24 mouse cellular contexts compared by ENCODE assay signal in the genomic region with DNA sequence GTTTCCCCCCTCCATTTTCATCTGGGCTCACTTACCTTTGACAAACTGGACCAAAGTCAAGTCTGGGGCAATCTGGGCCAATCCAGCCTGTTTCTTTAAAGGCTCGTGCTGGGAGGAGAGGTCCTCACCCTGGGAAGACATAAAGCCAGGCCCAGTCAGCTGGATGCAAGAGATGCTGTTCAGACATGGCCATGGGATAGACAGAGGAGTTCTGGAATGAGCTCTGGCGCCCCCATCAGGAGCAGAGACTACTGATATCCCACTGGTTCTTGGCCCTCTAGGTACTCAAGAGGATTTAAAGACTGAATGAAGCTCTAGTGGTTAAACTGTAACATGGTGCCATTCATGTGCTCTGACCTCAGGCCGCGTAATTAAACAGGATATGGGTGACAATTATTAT. TPM values are rescaled to one million over a fixed set of nuclear protein-coding genes. Genes with fewer than 3 reads are reported as not detected.
A peak's percentile ranks its signal among the peaks of the same experiment; 100 is the strongest.
DNase-seq lines count a peak whose midpoint lies in the region; ATAC-seq and TF ChIP-seq lines count a peak whose summit lies in the region.
"Had no signal": no experiment of that assay in that cellular context is flagged by ENCODE, and none has a peak within 500 bp of the region (broad histone marks: within the 10 kb centered on the region; RNA-seq: fewer than 3 reads in every experiment).

No protein-coding gene starts in this region.

- H3K4me2 ChIP-seq in lung, postnatal 0 days (replicated peaks; ENCODE audit: low read depth, low read length): no peak overlapping the region
- H3K4me2 ChIP-seq: heart, embryonic 11.5 days; hindbrain, embryonic 15.5 days; limb, embryonic 15.5 days had no signal

- TF ChIP-seq EP300 in heart, adult 2 months (IDR thresholded peaks at IDR 0.05; ENCODE audit: insufficient read depth, low read depth, low read length): no peak
- TF ChIP-seq EP300 in lung, postnatal 0 days (IDR thresholded peaks at IDR 0.05): no peak

- no peaks in the 10 kb centered on the region for H3K9me3 ChIP-seq in lung, postnatal 0 days (ENCODE audit: low read length)
- H3K9me3 ChIP-seq: hindbrain, embryonic 15.5 days; limb, embryonic 15.5 days; midbrain, embryonic 10.5 days had no signal

- no peak overlapping the region for H3K27ac ChIP-seq in heart, adult 2 months
- no peak overlapping the region for H3K27ac ChIP-seq in lung, postnatal 0 days (ENCODE audit: low read length)
- H3K27ac ChIP-seq: hindbrain, embryonic 15.5 days; limb, embryonic 15.5 days; midbrain, embryonic 10.5 days had no signal

- no peak for TF ChIP-seq POLR2A in heart, adult 2 months (IDR thresholded peaks at IDR 0.05; ENCODE audit: insufficient read depth, low read depth, low read length)

- H3K4me3 ChIP-seq in heart, adult 2 months: no peak overlapping the region
- H3K4me3 ChIP-seq in lung, postnatal 0 days (ENCODE audit: low read depth, low read length): no peak overlapping the region
- H3K4me3 ChIP-seq: hindbrain, embryonic 15.5 days; limb, embryonic 15.5 days; midbrain, embryonic 10.5 days; myocyte had no signal

- DNase-seq in heart, adult 2 months: peak in 1 of 2 experiments; percentile 26
- DNase-seq in heart, postnatal 14 days: no peak
- no peak for DNase-seq in lung, postnatal 0 days (ENCODE audit: low spot score)
- DNase-seq in lung, adult 18-20 months: no peak
- peak; percentile 27 for DNase-seq in c-Kit-positive CD71-positive TER-119-positive erythroid progenitor cells, embryonic 14.5 days (ENCODE audit: low spot score)
- DNase-seq in thymus, postnatal 25 days: peak; percentile 28
- no peak for DNase-seq in cerebellum, postnatal 36 days
- DNase-seq: adrenal gland, postnatal 10 days; cerebellum, adult 2 months; gastrocnemius, postnatal 25 days; kidney, adult 18-20 months; kidney, postnatal 25 days; layer of hippocampus, adult 9-11 months; lung, postnatal 14 days; retina, postnatal 1 day had no signal

- TF ChIP-seq CTCF in heart, adult 2 months (IDR thresholded peaks at IDR 0.05): peak; percentile 29
- peak; percentile 22 for TF ChIP-seq CTCF in lung, postnatal 0 days (IDR thresholded peaks at IDR 0.05)

- no peaks in the 10 kb centered on the region for H3K79me2 ChIP-seq in heart, adult 2 months (replicated peaks; ENCODE audit: control insufficient read depth, insufficient read depth, low read length)

- WGBS in heart, adult 2 months: 78% methylated on average over 4 of the region's 4 CpGs
- 73% methylated on average over 4 of the region's 4 CpGs for WGBS in lung, postnatal 0 days

- 0 out of 2 replicates have a peak, but pooled peaks cover 2% of the 10 kb centered on the region for H3K36me3 ChIP-seq in heart, adult 2 months (ENCODE audit: control insufficient read depth, insufficient read depth, low read length)
- H3K36me3 ChIP-seq in lung, postnatal 0 days (ENCODE audit: insufficient read depth, low read length): no peaks in the 10 kb centered on the region
- H3K36me3 ChIP-seq: hindbrain, embryonic 15.5 days; limb, embryonic 15.5 days; midbrain, embryonic 10.5 days had no signal

- intact Hi-C loops in heart, adult 2 months (cut with DNase I): no loop called here
- intact Hi-C loops in heart, postnatal 14 days (cut with DNase I): no loop called here

- H3K9ac ChIP-seq in heart, adult 2 months (ENCODE audit: low read depth, low read length): no peak overlapping the region
- no peak overlapping the region for H3K9ac ChIP-seq in lung, postnatal 0 days (replicated peaks; ENCODE audit: low read depth)
- H3K9ac ChIP-seq: hindbrain, embryonic 15.5 days; limb, embryonic 15.5 days had no signal

- peaks cover 5% of the 10 kb centered on the region for H3K4me1 ChIP-seq in heart, adult 2 months (ENCODE audit: control insufficient read depth, insufficient read depth, low read length)
- no peaks in the 10 kb centered on the region for H3K4me1 ChIP-seq in lung, postnatal 0 days (ENCODE audit: insufficient read depth, low read depth, low read length)
- H3K4me1 ChIP-seq: limb, embryonic 15.5 days had no signal

- no peaks in the 10 kb centered on the region for H3K27me3 ChIP-seq in heart, adult 2 months (ENCODE audit: control insufficient read depth, insufficient read depth, low read length)
- H3K27me3 ChIP-seq in lung, postnatal 0 days (replicated peaks; ENCODE audit: insufficient read depth, low read length): no peaks in the 10 kb centered on the region
- H3K27me3 ChIP-seq: hindbrain, embryonic 15.5 days; limb, embryonic 15.5 days had no signal

- ATAC-seq in lung, postnatal 0 days: no peak

RNA-seq across cellular contexts. Expression of a gene that starts 40.2 kb away (rescaled TPM):
- 10 to 100 TPM in 1 of 2 experiments, 1 to 10 TPM in 1; 8.5 to 10.1 TPM for total RNA-seq in heart, adult 2 months (2021)
- polyA plus RNA-seq in heart, adult 2 months (2012; rRNA removed): 11.7 and 14.4 TPM in 2 replicates
- total RNA-seq in heart, postnatal 14 days (2021): 10 to 100 TPM in 1 of 2 experiments, 1 to 10 TPM in 1; 8.8 to 11.4 TPM
- 3.8 and 3.9 TPM in 2 replicates for polyA plus RNA-seq in lung, postnatal 0 days (2015; fragmentation: Nextera tagmentation; extraction: Ambion mirVana)
- total RNA-seq: neutrophil, adult 5-6 weeks had no signal

RNA-seq across cellular contexts. Expression of a gene that starts 44.0 kb away (rescaled TPM):
- 1 to 10 TPM; 3.3 to 3.4 TPM for total RNA-seq in heart, adult 2 months (2021)
- 3.5 and 5.1 TPM in 2 replicates for polyA plus RNA-seq in heart, adult 2 months (2012; rRNA removed)
- total RNA-seq in heart, postnatal 14 days (2021): 1 to 10 TPM; 2.6 to 3.3 TPM
- polyA plus RNA-seq in lung, postnatal 0 days (2015; fragmentation: Nextera tagmentation; extraction: Ambion mirVana): 0.58 and 0.79 TPM in 2 replicates
- total RNA-seq: common myeloid progenitor, adult 5-6 weeks; neutrophil, adult 5-6 weeks had no signal
- polyA plus RNA-seq: myocyte had no signal

RNA-seq across cellular contexts. Expression of a gene that starts 59.2 kb away (rescaled TPM):
- not detected for total RNA-seq in heart, adult 2 months (2021)
- not detected in 2 replicates for polyA plus RNA-seq in heart, adult 2 months (2012; rRNA removed)
- total RNA-seq in heart, postnatal 14 days (2021): under 1 TPM in 1 of 2 experiments, not detected in 1; 0.38 TPM
- not detected in 2 replicates for polyA plus RNA-seq in lung, postnatal 0 days (2015; fragmentation: Nextera tagmentation; extraction: Ambion mirVana)
- total RNA-seq: adrenal gland, postnatal 10 days; common myeloid progenitor, adult 5-6 weeks; gastrocnemius, postnatal 25 days; heart, postnatal 25 days; neutrophil, adult 5-6 weeks had no signal
- polyA plus RNA-seq: cerebellum, adult 2 months; embryonic facial prominence, embryonic 11.5 days; heart, embryonic 11.5 days; hindbrain, embryonic 15.5 days; limb, embryonic 15.5 days; midbrain, embryonic 10.5 days; myocyte had no signal

Comparison
In these comparisons a context has a peak if more than half of its experiments do, and no peak if none do; other contexts are left out.
1. DNase-seq: peak in c-Kit-positive CD71-positive TER-119-positive erythroid progenitor cells, embryonic 14.5 days (single experiment) and thymus, postnatal 25 days (single experiment); none in heart, postnatal 14 days (0 of 2), lung, postnatal 0 days (single experiment), lung, adult 18-20 months (0 of 2) and cerebellum, postnatal 36 days (0 of 2).